Mouse (Mus musculus) thymus, postnatal 25 days (tissue): ENCODE measurements around the gene Chrna9.

ENCODE experiments used
- DNase-seq: peaks from one replicate; pipeline ENCODE4 v3.0.0; 2022

Chrna9 gene

GRCm38 (mm10) chr5:65934783-65935182 is at the start of gene Chrna9:
TSS of gene Chrna9 (plus strand) at chr5:65934921.
- peak; percentile 72 for DNase-seq

- no peak for DNase-seq
These were observed 48.9 kb upstream of the Chrna9 start for GRCm38 (mm10) chr5:65885699-65886443.

GRCm38 (mm10) chr5:65888102-65888501 is 46.6 kb upstream of the Chrna9 start:
- DNase-seq: no peak

GRCm38 (mm10) chr5:65888998-65889397 is 45.7 kb upstream of the Chrna9 start:
- no peak for DNase-seq

- no peak for DNase-seq
These were observed 43.4 kb upstream of the Chrna9 start for GRCm38 (mm10) chr5:65891251-65891826.

GRCm38 (mm10) chr5:65895121-65895692 is 39.5 kb upstream of the Chrna9 start:
- DNase-seq: no peak

GRCm38 (mm10) chr5:65895764-65896163 is 39.0 kb upstream of the Chrna9 start:
- DNase-seq: no peak

GRCm38 (mm10) chr5:65897731-65898130 is 37.0 kb upstream of the Chrna9 start:
- no peak for DNase-seq

GRCm38 (mm10) chr5:65898683-65899082 is 36.0 kb upstream of the Chrna9 start:
- DNase-seq: no peak

GRCm38 (mm10) chr5:65900113-65900512 is 34.6 kb upstream of the Chrna9 start:
- no peak for DNase-seq

GRCm38 (mm10) chr5:65900862-65901265 is 33.9 kb upstream of the Chrna9 start:
- peak; percentile 79 for DNase-seq

GRCm38 (mm10) chr5:65901868-65902418 is 32.8 kb upstream of the Chrna9 start:
- no peak for DNase-seq

- DNase-seq: no peak
These were observed 31.9 kb upstream of the Chrna9 start for GRCm38 (mm10) chr5:65902811-65903210.

- peak; percentile 76 for DNase-seq
These were observed 30.2 kb upstream of the Chrna9 start for GRCm38 (mm10) chr5:65904476-65904875.

- DNase-seq: no peak
These were observed 26.0 kb upstream of the Chrna9 start for GRCm38 (mm10) chr5:65908751-65909150.

GRCm38 (mm10) chr5:65909321-65909720 is 25.4 kb upstream of the Chrna9 start:
- DNase-seq: no peak

GRCm38 (mm10) chr5:65910398-65910797 is 24.3 kb upstream of the Chrna9 start:
- peak; percentile 84 for DNase-seq

- DNase-seq: peak; percentile 76
These were observed 23.0 kb upstream of the Chrna9 start for GRCm38 (mm10) chr5:65911676-65912075.

GRCm38 (mm10) chr5:65912201-65912600 is 22.5 kb upstream of the Chrna9 start:
- DNase-seq: peak; percentile 52

GRCm38 (mm10) chr5:65913126-65913525 is 21.6 kb upstream of the Chrna9 start:
- DNase-seq: no peak

GRCm38 (mm10) chr5:65914342-65914741 is 20.4 kb upstream of the Chrna9 start:
- DNase-seq: no peak

- no peak for DNase-seq
These were observed 17.8 kb upstream of the Chrna9 start for GRCm38 (mm10) chr5:65916930-65917329.

GRCm38 (mm10) chr5:65918601-65919000 is 16.1 kb upstream of the Chrna9 start:
- peak; percentile 63 for DNase-seq

GRCm38 (mm10) chr5:65919326-65919725 is 15.4 kb upstream of the Chrna9 start:
- DNase-seq: peak; percentile 65
